Mouse (Mus musculus) cerebellum, adult 9-10 months (tissue): Measurements from ENCODE around the gene 9130230L23Rik.

Source experiments
- DNase-seq: peaks from one replicate; pipeline ENCODE4 v3.0.0; 2022

Gene 9130230L23Rik

DNA sequence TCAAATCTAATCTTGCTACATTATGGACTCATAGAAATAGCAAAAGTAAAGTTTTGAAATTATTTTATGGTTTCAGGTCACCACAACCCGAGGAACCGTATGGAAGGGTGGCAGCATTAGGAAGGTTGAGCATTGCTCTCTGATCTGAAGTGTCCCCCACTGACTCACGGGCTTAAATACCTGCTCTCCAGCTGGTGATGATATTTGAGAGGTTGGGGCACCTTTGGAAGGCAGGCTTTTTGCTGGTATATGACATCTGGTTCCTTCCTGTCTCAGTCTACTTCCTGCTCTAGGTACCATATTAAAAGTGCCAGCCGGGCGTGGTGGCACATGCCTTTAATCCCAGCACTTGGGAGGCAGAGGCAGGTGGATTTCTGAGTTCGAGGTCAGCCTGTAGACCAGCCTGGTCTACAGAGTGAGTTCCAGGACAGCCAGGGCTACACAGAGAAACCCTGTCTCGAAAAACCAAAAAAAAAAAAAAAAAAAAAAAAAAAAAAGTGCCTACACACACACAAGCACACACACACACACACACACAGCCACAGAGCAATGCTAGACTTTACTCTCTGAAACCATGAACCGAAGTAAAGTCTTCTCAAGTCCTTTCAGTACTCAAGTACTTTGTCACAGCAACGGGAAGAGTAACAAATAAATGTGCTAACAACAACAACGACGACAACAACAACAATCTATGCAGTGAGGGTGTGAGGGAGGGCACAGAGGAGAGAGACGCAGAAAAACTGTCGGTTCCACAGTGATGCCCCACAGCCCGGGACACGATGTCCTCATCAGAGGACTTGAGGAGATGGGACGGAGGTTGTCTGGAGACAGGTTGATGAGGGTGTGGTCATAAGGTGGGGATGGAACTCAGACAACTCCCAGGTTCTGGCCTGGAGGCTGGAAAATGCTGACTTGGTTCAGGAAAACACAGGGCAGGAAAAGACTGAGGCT, 49.7 kb downstream of the 9130230L23Rik start:
- no peak for DNase-seq

DNA sequence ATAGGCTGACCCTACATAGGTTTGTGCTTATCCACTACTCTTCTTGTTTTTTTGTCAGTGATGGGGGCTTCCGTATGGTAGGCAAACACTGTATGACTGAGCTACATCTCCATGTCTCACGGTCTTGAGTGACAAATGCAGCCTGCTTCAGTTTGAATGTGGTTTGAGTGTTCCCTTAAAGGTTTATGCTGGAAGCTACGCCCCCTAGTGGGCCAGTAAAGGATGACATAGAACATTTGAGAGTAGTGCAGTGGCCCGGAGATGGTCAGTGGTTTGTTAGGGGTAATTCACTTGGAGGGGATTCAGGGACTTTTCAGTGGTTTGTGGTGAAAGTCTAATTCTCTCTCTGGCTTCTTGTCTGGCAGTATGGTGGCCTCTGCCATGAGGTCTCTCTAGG, 52.6 kb downstream of the 9130230L23Rik start:
- DNase-seq: no peak

DNA sequence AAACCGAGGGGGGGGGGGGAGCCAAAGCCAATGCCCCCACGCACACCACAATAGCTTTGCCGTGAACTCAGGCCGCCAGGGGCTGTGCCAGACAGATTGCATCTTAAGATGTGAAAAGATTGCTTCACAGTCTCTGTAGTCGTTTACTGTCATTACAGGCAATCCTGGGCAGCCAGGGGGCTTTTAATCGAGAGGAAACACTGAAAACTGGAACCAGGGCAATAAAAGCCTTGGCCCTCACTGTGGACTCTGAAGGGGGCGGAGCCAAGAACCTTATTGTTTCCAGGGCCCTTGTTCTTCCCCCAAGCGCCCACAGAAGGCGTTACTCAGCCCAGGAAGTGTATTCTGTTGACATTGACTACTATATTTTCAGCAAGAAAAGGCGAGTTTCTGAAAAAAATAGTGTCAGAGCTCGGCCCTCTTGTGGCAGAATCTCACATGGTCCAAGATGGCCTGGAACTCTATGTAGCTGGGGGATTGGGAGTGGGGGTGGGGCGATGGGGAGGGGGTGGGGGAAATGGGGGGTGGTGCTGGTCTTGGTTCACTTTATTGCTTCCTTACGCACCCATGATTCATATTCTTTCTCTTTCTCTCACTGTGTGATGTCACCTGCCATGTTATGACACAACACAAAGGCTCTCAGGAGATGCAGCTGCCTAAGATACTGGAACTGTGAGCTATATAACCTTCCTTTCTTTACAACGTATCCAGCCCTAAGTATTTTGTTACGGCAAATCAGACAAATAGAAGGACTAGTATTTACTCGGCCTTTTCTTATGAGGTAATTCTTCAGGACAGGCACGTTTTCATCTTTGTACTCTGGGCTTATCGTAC, 53.2 kb downstream of the 9130230L23Rik start:
- DNase-seq: no peak

DNA sequence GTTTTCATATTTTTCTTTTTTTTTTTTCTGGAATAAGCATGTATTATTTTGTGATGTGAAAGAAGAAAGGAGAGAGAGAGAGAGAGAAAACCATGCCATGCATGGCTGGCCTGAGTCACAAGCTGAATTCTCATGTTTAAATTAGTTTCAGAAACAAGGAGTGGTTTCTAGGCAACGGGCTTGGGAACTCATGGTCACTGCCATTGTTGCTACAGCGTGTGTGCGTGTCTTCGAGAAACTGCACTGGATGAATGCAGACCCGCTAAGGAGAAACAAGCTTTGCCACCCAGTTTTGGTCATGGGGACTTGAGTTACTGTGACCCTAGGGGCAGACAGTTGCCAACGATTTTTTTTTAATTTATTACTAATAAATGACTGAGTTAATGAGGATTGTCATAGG, 53.8 kb downstream of the 9130230L23Rik start:
- no peak for DNase-seq

DNA sequence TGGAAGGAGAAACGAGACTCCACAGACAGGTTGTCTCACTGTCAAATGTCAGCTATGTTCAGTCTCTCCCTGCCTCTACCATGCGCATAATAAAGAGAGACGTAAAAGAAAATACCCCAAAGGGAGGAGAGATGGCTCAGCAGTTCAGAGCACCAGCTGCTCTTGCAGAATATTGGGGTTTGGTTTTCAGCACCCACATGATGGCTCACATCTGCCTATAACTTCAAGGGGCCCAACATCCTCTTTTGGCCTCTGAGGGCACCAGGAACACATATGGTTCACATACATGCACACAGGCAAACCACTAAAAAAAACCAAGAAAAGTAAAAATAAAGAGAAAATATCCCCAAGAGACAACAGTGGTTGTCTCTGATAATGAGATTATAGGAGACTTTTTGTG, 54.3 kb downstream of the 9130230L23Rik start:
- no peak for DNase-seq

DNA sequence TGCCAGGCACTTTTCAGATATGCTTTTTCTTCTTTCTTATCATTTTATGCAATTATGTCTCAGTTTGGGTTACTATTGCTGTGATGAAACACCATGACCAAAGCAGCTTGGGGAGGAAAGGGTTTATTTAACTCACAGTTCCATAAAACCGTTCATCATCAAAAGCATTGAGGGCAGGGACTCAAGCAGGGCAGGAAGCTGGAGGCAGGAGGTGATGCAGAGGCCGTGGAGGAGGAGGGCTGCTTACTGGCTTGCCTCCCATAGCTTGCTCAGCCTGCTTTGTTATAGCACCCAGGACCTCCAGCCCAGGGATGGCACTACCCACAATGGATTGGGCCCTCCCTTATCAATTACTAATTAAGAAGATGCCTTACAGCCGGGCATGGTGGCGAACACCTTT, 62.9 kb downstream of the 9130230L23Rik start:
- DNase-seq: no peak

GRCm38 (mm10) chr5:65937998-65938715, 65.9 kb downstream of the 9130230L23Rik start:
- peak; percentile 50 for DNase-seq

DNA sequence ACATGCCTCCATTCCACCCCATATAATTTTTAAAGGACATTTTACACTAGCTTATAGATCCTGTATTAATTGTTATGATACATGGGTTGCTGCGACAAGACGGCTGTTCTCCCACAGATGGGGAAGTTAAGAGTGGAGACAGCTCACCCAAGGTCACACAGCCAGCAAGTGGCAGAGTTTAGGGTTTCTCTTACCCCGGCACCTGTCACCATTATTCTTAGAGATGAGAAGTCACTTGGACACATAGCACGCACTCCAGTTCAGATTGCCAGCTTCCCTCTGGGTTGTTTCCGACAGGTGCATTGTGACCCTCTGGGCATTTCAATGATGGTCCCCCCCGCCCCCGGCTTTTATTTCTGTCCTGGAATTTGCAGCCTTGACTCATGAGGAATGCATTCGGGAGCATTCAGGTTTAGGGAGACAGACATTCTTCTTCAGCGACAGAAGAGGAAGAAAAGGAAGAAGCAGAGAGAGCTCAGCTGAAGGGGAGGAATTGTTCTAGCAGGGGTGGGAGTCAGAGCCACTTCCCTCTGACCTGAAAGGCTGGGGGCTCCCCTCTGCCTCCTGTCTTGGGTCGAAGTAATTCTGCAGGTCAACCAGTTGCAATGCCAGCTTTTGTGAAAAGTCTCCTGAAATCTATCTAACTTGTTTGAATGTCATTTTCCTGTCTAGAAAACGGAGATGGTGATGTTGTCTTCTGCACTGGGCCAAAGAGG, 66.9 kb downstream of the 9130230L23Rik start:
- no peak for DNase-seq

GRCm38 (mm10) chr5:65934783-65935182, 69.3 kb downstream of the 9130230L23Rik start, which contains the start of gene Chrna9:
Chrna9 (plus strand) TSS chr5:65934921.
- DNase-seq: no peak

- DNase-seq: no peak
These were observed 70.3 kb downstream of the 9130230L23Rik start for GRCm38 (mm10) chr5:65933764-65934163.

- DNase-seq: no peak
These were observed 70.8 kb downstream of the 9130230L23Rik start for GRCm38 (mm10) chr5:65933258-65933657.

DNA sequence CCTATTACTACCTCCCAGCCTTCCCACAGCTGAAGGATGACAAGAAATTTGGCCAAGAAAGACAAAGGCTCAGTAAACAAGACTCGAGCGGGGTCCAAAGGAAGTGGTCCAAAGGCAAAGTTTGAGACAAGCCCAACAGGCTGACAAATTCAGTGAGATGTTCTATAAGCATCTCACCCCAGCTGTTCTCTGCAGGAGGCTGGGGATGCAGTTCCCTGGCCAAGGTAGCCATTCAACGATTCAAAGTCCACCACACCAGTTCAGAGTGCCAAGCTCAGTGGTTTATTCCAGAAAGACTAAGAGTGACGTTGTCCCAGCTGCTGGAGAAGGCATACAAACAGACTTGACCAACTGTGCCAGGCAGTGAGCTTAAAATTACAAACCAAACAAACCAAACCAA, 73.9 kb downstream of the 9130230L23Rik start:
- no peak for DNase-seq
